Mouse (Mus musculus): ENCODE data around the gene Prkch. TPM values are rescaled to one million over a fixed set of nuclear protein-coding genes. Genes with fewer than 3 reads are reported as not detected.
A peak's percentile ranks its signal among the peaks of the same experiment; 100 is the strongest.

Gene Prkch
- polyA plus RNA-seq, 1 experiment, result 0.02 TPM

- H3K36me3 ChIP-seq (ENCODE audit: control insufficient read depth, insufficient read depth), result no peaks in the 10 kb centered on the region
- no peak overlapping the region for H3K4me3 ChIP-seq (ENCODE audit: insufficient read depth, poor library complexity, severe bottlenecking)
- no peaks in the 10 kb centered on the region for H3K79me2 ChIP-seq (ENCODE audit: control insufficient read depth, insufficient read depth)
- TF ChIP-seq CTCF (IDR thresholded peaks at IDR 0.05; ENCODE audit: control insufficient read depth, insufficient read depth, insufficient read length) (no peak), MYOD1 (IDR thresholded peaks at IDR 0.05; ENCODE audit: control insufficient read depth, insufficient read length, low read depth) (no peak), USF1 (IDR thresholded peaks at IDR 0.05; ENCODE audit: low read depth) (no peak), CEBPB (IDR thresholded peaks at IDR 0.05; ENCODE audit: low read depth) (no peak), MAX (IDR thresholded peaks at IDR 0.05) (no peak), MYOG (IDR thresholded peaks at IDR 0.05; ENCODE audit: control insufficient read depth, extremely low read depth, insufficient read length) (no peak), FOSL1 (IDR thresholded peaks at IDR 0.05; ENCODE audit: insufficient read depth, low read length, poor library complexity, severe bottlenecking) (no peak)
- no peaks in the 10 kb centered on the region for H3K27me3 ChIP-seq (ENCODE audit: control insufficient read depth, insufficient read depth, insufficient read length)
- H3K79me3 ChIP-seq (ENCODE audit: low read depth), result no peaks in the 10 kb centered on the region
- no peak overlapping the region for H3ac ChIP-seq (ENCODE audit: control insufficient read depth, insufficient read length, low read depth)
These were observed 163.8 kb downstream of the Prkch start for GRCm38 (mm10) chr12:73748373-73748772.

DNA sequence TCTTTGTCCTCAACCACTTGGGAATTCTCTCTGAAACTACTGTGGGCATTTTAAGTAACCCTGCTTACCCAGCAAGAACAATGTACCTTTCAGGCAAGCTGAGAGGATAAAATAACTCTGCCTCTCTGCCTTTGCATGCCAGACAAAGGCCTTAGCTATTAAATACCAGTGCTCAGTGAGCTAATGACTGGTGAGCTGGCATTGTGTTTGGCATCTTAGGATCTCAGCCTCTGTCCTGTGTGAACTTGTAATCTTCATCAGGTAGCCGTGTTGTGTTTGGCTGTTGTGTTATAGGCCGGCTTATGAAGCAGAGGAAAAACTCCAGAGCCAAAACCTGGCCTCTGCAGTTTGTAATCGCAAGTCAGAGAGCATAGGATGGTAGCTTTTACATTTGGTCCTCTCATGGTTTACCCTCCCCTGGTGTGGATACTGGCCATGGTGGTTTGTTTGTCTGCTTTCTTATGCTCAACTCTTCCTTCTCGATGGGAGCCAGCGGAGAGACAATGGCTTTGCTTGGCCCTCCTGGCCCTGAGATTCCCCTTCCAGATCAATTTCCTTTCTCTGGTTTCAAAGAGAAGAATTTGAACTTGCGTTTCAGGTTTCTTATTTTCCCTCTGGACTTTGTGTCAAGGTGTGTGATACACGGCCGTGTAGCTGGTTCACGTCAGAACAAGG lies 170.0 kb downstream of the Prkch start:
- no peaks in the 10 kb centered on the region for H3K79me3 ChIP-seq (ENCODE audit: low read depth)
- TF ChIP-seq USF1 (IDR thresholded peaks at IDR 0.05; ENCODE audit: low read depth) (no peak), FOSL1 (IDR thresholded peaks at IDR 0.05; ENCODE audit: insufficient read depth, low read length, poor library complexity, severe bottlenecking) (no peak), MYOG (IDR thresholded peaks at IDR 0.05; ENCODE audit: control insufficient read depth, extremely low read depth, insufficient read length) (no peak), MAX (IDR thresholded peaks at IDR 0.05) (no peak), MYOD1 (IDR thresholded peaks at IDR 0.05; ENCODE audit: control insufficient read depth, insufficient read length, low read depth) (no peak), CTCF (IDR thresholded peaks at IDR 0.05; ENCODE audit: control insufficient read depth, insufficient read depth, insufficient read length) (no peak), CEBPB (IDR thresholded peaks at IDR 0.05; ENCODE audit: low read depth) (no peak)
- no peaks in the 10 kb centered on the region for H3K36me3 ChIP-seq (ENCODE audit: control insufficient read depth, insufficient read depth)
- H3ac ChIP-seq (ENCODE audit: control insufficient read depth, insufficient read length, low read depth), result no peak overlapping the region
- no peaks in the 10 kb centered on the region for H3K27me3 ChIP-seq (ENCODE audit: control insufficient read depth, insufficient read depth, insufficient read length)
- H3K4me3 ChIP-seq (ENCODE audit: insufficient read depth, poor library complexity, severe bottlenecking), result no peak overlapping the region
- H3K79me2 ChIP-seq (ENCODE audit: control insufficient read depth, insufficient read depth), result no peaks in the 10 kb centered on the region

DNA sequence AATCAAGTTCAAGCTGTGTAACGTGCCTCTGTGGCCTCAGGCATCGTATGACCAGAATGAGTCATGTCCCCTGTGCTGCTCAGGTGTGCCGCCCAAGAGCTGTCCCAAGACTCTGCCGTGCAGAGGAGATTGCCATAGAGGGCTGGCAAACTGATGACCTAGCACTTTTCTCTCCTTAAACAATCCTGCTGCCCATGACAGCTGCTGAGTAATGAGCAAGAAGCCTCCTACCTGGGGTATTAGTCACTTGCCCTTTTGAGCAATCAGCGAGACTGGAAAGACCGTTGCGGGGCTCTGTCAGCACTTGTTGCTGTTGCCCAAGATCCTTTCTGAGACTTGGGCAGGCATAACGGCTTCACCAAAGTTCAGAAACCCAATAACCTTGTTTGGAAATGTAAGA lies 171.1 kb downstream of the Prkch start:
- H3ac ChIP-seq (ENCODE audit: control insufficient read depth, insufficient read length, low read depth), result no peak overlapping the region
- H3K79me2 ChIP-seq (ENCODE audit: control insufficient read depth, insufficient read depth), result no peaks in the 10 kb centered on the region
- no peak for TF ChIP-seq FOSL1 (IDR thresholded peaks at IDR 0.05; ENCODE audit: insufficient read depth, low read length, poor library complexity, severe bottlenecking)
- TF ChIP-seq CEBPB (IDR thresholded peaks at IDR 0.05; ENCODE audit: low read depth), result peak; percentile 3
- no peak for TF ChIP-seq MAX (IDR thresholded peaks at IDR 0.05)
- TF ChIP-seq MYOD1 (IDR thresholded peaks at IDR 0.05; ENCODE audit: control insufficient read depth, insufficient read length, low read depth), result no peak
- H3K36me3 ChIP-seq (ENCODE audit: control insufficient read depth, insufficient read depth), result no peaks in the 10 kb centered on the region
- H3K27me3 ChIP-seq (ENCODE audit: control insufficient read depth, insufficient read depth, insufficient read length), result no peaks in the 10 kb centered on the region
- H3K4me3 ChIP-seq (ENCODE audit: insufficient read depth, poor library complexity, severe bottlenecking), result no peak overlapping the region
- H3K79me3 ChIP-seq (ENCODE audit: low read depth), result no peaks in the 10 kb centered on the region

- no peaks in the 10 kb centered on the region for H3K79me3 ChIP-seq (ENCODE audit: low read depth)
- no peak overlapping the region for H3ac ChIP-seq (ENCODE audit: control insufficient read depth, insufficient read length, low read depth)
- no peaks in the 10 kb centered on the region for H3K79me2 ChIP-seq (ENCODE audit: control insufficient read depth, insufficient read depth)
- H3K4me3 ChIP-seq (ENCODE audit: insufficient read depth, poor library complexity, severe bottlenecking), result no peak overlapping the region
- no peak for TF ChIP-seq USF1 (IDR thresholded peaks at IDR 0.05; ENCODE audit: low read depth)
- TF ChIP-seq MYOD1 (IDR thresholded peaks at IDR 0.05; ENCODE audit: control insufficient read depth, insufficient read length, low read depth), result no peak
- TF ChIP-seq MYOG (IDR thresholded peaks at IDR 0.05; ENCODE audit: control insufficient read depth, extremely low read depth, insufficient read length), result no peak
- no peak for TF ChIP-seq MAX (IDR thresholded peaks at IDR 0.05)
- no peak for TF ChIP-seq CTCF (IDR thresholded peaks at IDR 0.05; ENCODE audit: control insufficient read depth, insufficient read depth, insufficient read length)
- no peak for TF ChIP-seq CEBPB (IDR thresholded peaks at IDR 0.05; ENCODE audit: low read depth)
- no peak for TF ChIP-seq FOSL1 (IDR thresholded peaks at IDR 0.05; ENCODE audit: insufficient read depth, low read length, poor library complexity, severe bottlenecking)
- H3K27me3 ChIP-seq (ENCODE audit: control insufficient read depth, insufficient read depth, insufficient read length), result no peaks in the 10 kb centered on the region
- no peaks in the 10 kb centered on the region for H3K36me3 ChIP-seq (ENCODE audit: control insufficient read depth, insufficient read depth)
These were observed 171.9 kb downstream of the Prkch start for GRCm38 (mm10) chr12:73756527-73756926.

DNA sequence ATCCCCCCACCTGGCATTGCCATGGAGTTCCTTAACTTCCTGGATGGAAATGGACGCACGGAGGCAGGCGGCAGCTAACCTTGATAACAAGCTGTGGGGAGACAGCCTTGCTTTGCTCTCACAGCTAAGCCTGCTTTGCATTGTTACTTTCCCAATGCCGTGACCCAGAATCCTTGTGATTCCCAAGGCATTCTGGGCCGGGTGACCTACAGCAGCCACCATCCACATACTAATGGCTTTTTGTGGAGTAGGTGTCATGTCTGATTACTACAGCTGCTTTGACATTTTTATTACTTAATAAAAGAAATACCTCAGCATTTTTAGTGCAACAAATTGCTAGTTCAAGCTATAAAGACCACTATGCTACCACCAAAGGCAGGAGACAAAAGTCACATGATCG lies 177.4 kb downstream of the Prkch start:
- Histone ChIP-seq H3K79me2 (ENCODE audit: control insufficient read depth, insufficient read depth) (no peaks in the 10 kb centered on the region), H3K36me3 (ENCODE audit: control insufficient read depth, insufficient read depth) (no peaks in the 10 kb centered on the region), H3K27me3 (ENCODE audit: control insufficient read depth, insufficient read depth, insufficient read length) (no peaks in the 10 kb centered on the region), H3K4me3 (ENCODE audit: insufficient read depth, poor library complexity, severe bottlenecking) (no peak overlapping the region), H3K79me3 (ENCODE audit: low read depth) (no peaks in the 10 kb centered on the region), H3ac (ENCODE audit: control insufficient read depth, insufficient read length, low read depth) (no peak overlapping the region)
- TF ChIP-seq CEBPB (IDR thresholded peaks at IDR 0.05; ENCODE audit: low read depth) (no peak), USF1 (IDR thresholded peaks at IDR 0.05; ENCODE audit: low read depth) (no peak), MYOD1 (IDR thresholded peaks at IDR 0.05; ENCODE audit: control insufficient read depth, insufficient read length, low read depth) (no peak), CTCF (IDR thresholded peaks at IDR 0.05; ENCODE audit: control insufficient read depth, insufficient read depth, insufficient read length) (no peak), MYOG (IDR thresholded peaks at IDR 0.05; ENCODE audit: control insufficient read depth, extremely low read depth, insufficient read length) (no peak), FOSL1 (IDR thresholded peaks at IDR 0.05; ENCODE audit: insufficient read depth, low read length, poor library complexity, severe bottlenecking) (no peak), MAX (IDR thresholded peaks at IDR 0.05) (no peak)

DNA sequence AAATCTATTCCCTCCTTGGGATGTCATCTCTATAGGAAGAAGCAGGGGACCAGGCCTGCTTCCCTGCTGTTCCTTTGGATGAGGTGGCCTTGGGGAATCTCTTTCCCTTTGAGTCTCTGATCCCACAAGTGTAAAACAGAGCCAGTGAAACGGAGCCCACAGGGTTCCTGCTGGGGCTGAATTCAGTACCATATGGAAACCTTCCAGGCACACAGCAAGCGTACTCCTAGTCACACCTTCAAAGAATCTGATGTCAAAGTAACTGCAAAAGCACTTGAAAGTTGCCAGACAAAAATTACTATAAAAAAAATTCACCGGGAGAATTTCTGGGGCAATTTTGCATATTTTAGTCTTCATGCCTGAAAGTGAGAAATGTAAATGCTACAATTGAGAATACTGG lies 178.2 kb downstream of the Prkch start:
- H3K4me3 ChIP-seq (ENCODE audit: insufficient read depth, poor library complexity, severe bottlenecking), result no peak overlapping the region
- no peaks in the 10 kb centered on the region for H3K27me3 ChIP-seq (ENCODE audit: control insufficient read depth, insufficient read depth, insufficient read length)
- H3K79me3 ChIP-seq (ENCODE audit: low read depth), result no peaks in the 10 kb centered on the region
- no peak overlapping the region for H3ac ChIP-seq (ENCODE audit: control insufficient read depth, insufficient read length, low read depth)
- no peaks in the 10 kb centered on the region for H3K36me3 ChIP-seq (ENCODE audit: control insufficient read depth, insufficient read depth)
- TF ChIP-seq MYOD1 (IDR thresholded peaks at IDR 0.05; ENCODE audit: control insufficient read depth, insufficient read length, low read depth) (no peak), MYOG (IDR thresholded peaks at IDR 0.05; ENCODE audit: control insufficient read depth, extremely low read depth, insufficient read length) (no peak), MAX (IDR thresholded peaks at IDR 0.05) (no peak), CTCF (IDR thresholded peaks at IDR 0.05; ENCODE audit: control insufficient read depth, insufficient read depth, insufficient read length) (no peak), FOSL1 (IDR thresholded peaks at IDR 0.05; ENCODE audit: insufficient read depth, low read length, poor library complexity, severe bottlenecking) (no peak), CEBPB (IDR thresholded peaks at IDR 0.05; ENCODE audit: low read depth) (no peak), USF1 (IDR thresholded peaks at IDR 0.05; ENCODE audit: low read depth) (no peak)
- no peaks in the 10 kb centered on the region for H3K79me2 ChIP-seq (ENCODE audit: control insufficient read depth, insufficient read depth)
